In the genomic region with DNA sequence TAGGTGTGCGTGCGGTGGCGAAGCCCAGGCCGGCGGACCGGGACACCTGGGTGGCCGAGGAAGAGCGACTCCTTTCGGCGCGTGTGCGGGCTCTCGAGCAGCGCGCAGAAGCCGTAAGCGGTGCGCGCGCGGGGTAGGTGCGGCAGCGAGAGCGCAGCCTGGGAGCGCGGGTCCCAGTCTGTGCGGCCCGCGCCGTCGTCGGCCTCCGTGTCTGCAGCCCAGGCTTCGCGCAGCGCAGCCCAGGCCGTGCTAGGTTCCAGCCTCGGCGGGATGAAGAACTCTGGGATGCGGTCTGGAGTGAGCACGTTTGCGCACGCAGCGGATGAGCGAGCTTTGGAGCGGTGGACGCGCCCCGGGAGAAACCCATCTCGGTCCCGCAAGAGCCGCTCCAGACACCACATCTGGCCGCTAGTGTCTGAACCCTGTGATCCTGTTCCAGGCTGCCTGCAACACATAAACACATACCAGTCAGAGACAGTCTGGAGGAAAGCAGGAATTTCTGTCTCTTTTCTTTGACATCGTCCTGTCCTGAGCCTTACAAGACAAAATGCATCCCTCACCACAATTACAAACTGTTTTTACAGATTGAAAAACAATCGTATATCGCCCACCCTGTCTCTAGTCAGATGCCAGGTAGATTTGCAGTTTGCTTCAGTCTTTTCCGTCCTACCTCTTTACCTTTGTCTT, we compare ENCODE assay signal across 8 mouse cellular contexts. TPM values are rescaled to one million over a fixed set of nuclear protein-coding genes. Genes with fewer than 3 reads are reported as not detected.
DNase-seq lines count a peak whose midpoint lies in the region; ATAC-seq and TF ChIP-seq lines count a peak whose summit lies in the region.

No protein-coding gene starts in this region.

- 2% methylated on average over 57 of the region's 57 CpGs for WGBS in heart, adult 2 months
- under 1% methylated on average over 57 of the region's 57 CpGs for WGBS in embryonic facial prominence, embryonic 10.5 days
- 1% methylated on average over 55 of the region's 57 CpGs for WGBS in hindbrain, postnatal 0 days

- no peak for TF ChIP-seq POLR2A in heart, adult 2 months (IDR thresholded peaks at IDR 0.05; ENCODE audit: insufficient read depth, low read depth, low read length)

- intact Hi-C loops in heart, adult 2 months (cut with DNase I), result no loop called here
- intact Hi-C loops in heart, postnatal 14 days (cut with DNase I), result no loop called here

- no peak for TF ChIP-seq EP300 in heart, adult 2 months (IDR thresholded peaks at IDR 0.05; ENCODE audit: insufficient read depth, low read depth, low read length)

- peaks cover 5% of the 10 kb centered on the region for H3K27me3 ChIP-seq in heart, adult 2 months (ENCODE audit: control insufficient read depth, insufficient read depth, low read length)
- H3K27me3 ChIP-seq in embryonic facial prominence, embryonic 10.5 days (replicated peaks; ENCODE audit: low read depth, poor library complexity, severe bottlenecking), result peaks cover 58% of the 10 kb centered on the region
- H3K27me3 ChIP-seq in hindbrain, postnatal 0 days (ENCODE audit: insufficient read depth, low read length), result peaks cover 4% of the 10 kb centered on the region

- peaks cover 3% of the 10 kb centered on the region for H3K4me1 ChIP-seq in heart, adult 2 months (ENCODE audit: control insufficient read depth, insufficient read depth, low read length)
- peaks cover 23% of the 10 kb centered on the region for H3K4me1 ChIP-seq in embryonic facial prominence, embryonic 10.5 days
- H3K4me1 ChIP-seq in hindbrain, postnatal 0 days (ENCODE audit: insufficient read depth, low read length), result no peaks in the 10 kb centered on the region

- no peaks in the 10 kb centered on the region for H3K79me2 ChIP-seq in heart, adult 2 months (replicated peaks; ENCODE audit: control insufficient read depth, insufficient read depth, low read length)

- TF ChIP-seq CTCF in heart, adult 2 months (IDR thresholded peaks at IDR 0.05), result no peak
- no peak for TF ChIP-seq CTCF in hindbrain, postnatal 0 days (IDR thresholded peaks at IDR 0.05; ENCODE audit: low read depth)

- H3K27ac ChIP-seq in heart, adult 2 months, result no peak overlapping the region
- H3K27ac ChIP-seq in embryonic facial prominence, embryonic 10.5 days (replicated peaks), result peak overlapping the region; percentile 70
- H3K27ac ChIP-seq in hindbrain, postnatal 0 days, result no peak overlapping the region

- H3K4me2 ChIP-seq in hindbrain, postnatal 0 days (ENCODE audit: low read depth, low read length), result peak overlapping the region; percentile 64

- H3K4me3 ChIP-seq in heart, adult 2 months, result peak overlapping the region; percentile 46
- peak overlapping the region; percentile 68 for H3K4me3 ChIP-seq in embryonic facial prominence, embryonic 10.5 days
- peak overlapping the region; percentile 51 for H3K4me3 ChIP-seq in hindbrain, postnatal 0 days (ENCODE audit: low read length)

- 0 out of 2 replicates have a peak, but pooled peaks cover 2% of the 10 kb centered on the region for H3K9me3 ChIP-seq in embryonic facial prominence, embryonic 10.5 days
- H3K9me3 ChIP-seq in hindbrain, postnatal 0 days (ENCODE audit: low read length), result no peaks in the 10 kb centered on the region

- H3K9ac ChIP-seq in heart, adult 2 months (ENCODE audit: low read depth, low read length), result peak overlapping the region; percentile 49
- H3K9ac ChIP-seq in hindbrain, postnatal 0 days (replicated peaks; ENCODE audit: low read length), result peak overlapping the region; percentile 47; the same call in 1 of the 2 replicates

- H3K36me3 ChIP-seq in heart, adult 2 months (ENCODE audit: control insufficient read depth, insufficient read depth, low read length), result no peaks in the 10 kb centered on the region
- no peaks in the 10 kb centered on the region for H3K36me3 ChIP-seq in embryonic facial prominence, embryonic 10.5 days (replicated peaks)
- H3K36me3 ChIP-seq in hindbrain, postnatal 0 days (ENCODE audit: insufficient read depth, low read length), result no peaks in the 10 kb centered on the region

- ATAC-seq in hindbrain, postnatal 0 days, result peak; percentile 68

- DNase-seq in heart, adult 2 months, result no peak
- DNase-seq in heart, postnatal 14 days, result no peak
- DNase-seq in ES-CJ7 (ENCODE audit: low read depth, low spot score), result peak; percentile 41
- DNase-seq in embryonic facial prominence, embryonic 10.5 days (ENCODE audit: low spot score), result no peak
- peak; percentile 62 for DNase-seq in hindbrain, postnatal 0 days (ENCODE audit: low spot score)
- peak; percentile 41 for DNase-seq in mesoderm, embryonic 11.5 days (ENCODE audit: low read depth, low spot score)
- DNase-seq in B cell, adult 2 months, result no peak
- no peak for DNase-seq in adipocyte (ENCODE audit: low spot score)

RNA-seq across cellular contexts. Expression of a gene that starts 0.6 kb away (rescaled TPM):
- not detected for total RNA-seq in heart, adult 2 months (2021)
- polyA plus RNA-seq in heart, adult 2 months (2012; rRNA removed), result 0.08 TPM in 1 of 2 replicates, not detected in the other
- not detected for total RNA-seq in heart, postnatal 14 days (2021)
- not detected in 2 replicates for polyA plus RNA-seq in embryonic facial prominence, embryonic 10.5 days (2016; fragmentation: Nextera tagmentation; extraction: Ambion mirVana)
- total RNA-seq in hindbrain, postnatal 0 days (2014; rRNA removed), result 4.4 TPM in 1 of 2 replicates, not detected in the other
- 0.54 and 0.59 TPM in 2 replicates for polyA plus RNA-seq in hindbrain, postnatal 0 days (2015; fragmentation: Nextera tagmentation; extraction: Ambion mirVana)

RNA-seq across cellular contexts. Expression of a gene that starts 8.7 kb away (rescaled TPM):
- total RNA-seq in heart, adult 2 months (2021), result 10 to 100 TPM; 41.1 to 51.1 TPM
- polyA plus RNA-seq in heart, adult 2 months (2012; rRNA removed), result 6.5 and 13.2 TPM in 2 replicates
- total RNA-seq in heart, postnatal 14 days (2021), result 10 to 100 TPM; 37.8 to 38.0 TPM
- 3.5 and 4.0 TPM in 2 replicates for polyA plus RNA-seq in embryonic facial prominence, embryonic 10.5 days (2016; fragmentation: Nextera tagmentation; extraction: Ambion mirVana)
- total RNA-seq in hindbrain, postnatal 0 days (2014; rRNA removed), result 23.1 and 25.8 TPM in 2 replicates
- 7.5 TPM in 2 replicates for polyA plus RNA-seq in hindbrain, postnatal 0 days (2015; fragmentation: Nextera tagmentation; extraction: Ambion mirVana)

Comparison
In these comparisons a context has a peak if more than half of its experiments do, and no peak if none do; other contexts are left out.
1. DNase-seq: peak in ES-CJ7 (single experiment), hindbrain, postnatal 0 days (single experiment) and mesoderm, embryonic 11.5 days (single experiment); none in heart, adult 2 months (0 of 2), heart, postnatal 14 days (0 of 2), embryonic facial prominence, embryonic 10.5 days (single experiment), B cell, adult 2 months (0 of 2) and adipocyte (single experiment).
2. Peak in every context shown above with its lines, with median percentiles within 50 percentile points of each other: H3K4me3 ChIP-seq.